Mouse (Mus musculus) spleen, adult 2 months (tissue): ENCODE measurements around the gene Mfge8.

Source experiments
- CTCF ChIP-seq: fragments of 200-500 bp; IDR thresholded peaks from 2 replicates; pipeline ENCODE4 v1.5.1; 2011; ENCODE audit warnings: mild to moderate bottlenecking, inconsistent platforms; ENCODE audit not compliant: insufficient read depth, insufficient read length, insufficient replicate concordance; ENCODE audit errors: extremely low read depth
- POLR2A ChIP-seq: fragments of 200-500 bp; IDR thresholded peaks from 2 replicates; pipeline ENCODE4 v1.6.1; 2011; ENCODE audit warnings: low read depth, low read length, inconsistent platforms

GRCm38 (mm10) chr7:79139328-79139824 is 9.5 kb downstream of the Mfge8 start:
- TF ChIP-seq CTCF (no peak), POLR2A (no peak)
